Mouse (Mus musculus) brain, embryonic 14.5 days (tissue): ENCODE measurements around the gene Srgap2.

Source experiments
- CTCF ChIP-seq: fragments of 200-500 bp; IDR thresholded peaks from 2 replicates; pipeline ENCODE4 v1.5.1; 2012; ENCODE audit warnings: inconsistent platforms, mild to moderate bottlenecking, moderate library complexity, borderline replicate concordance; ENCODE audit not compliant: insufficient read depth, insufficient read length; ENCODE audit errors: extremely low read depth
- POLR2A ChIP-seq: fragments of 200-500 bp; IDR thresholded peaks from 2 replicates; pipeline ENCODE4 v1.6.1; 2012; ENCODE audit warnings: mild to moderate bottlenecking, inconsistent platforms, borderline replicate concordance; ENCODE audit not compliant: poor library complexity, insufficient read depth, insufficient read length, severe bottlenecking; ENCODE audit errors: extremely low read depth

DNA sequence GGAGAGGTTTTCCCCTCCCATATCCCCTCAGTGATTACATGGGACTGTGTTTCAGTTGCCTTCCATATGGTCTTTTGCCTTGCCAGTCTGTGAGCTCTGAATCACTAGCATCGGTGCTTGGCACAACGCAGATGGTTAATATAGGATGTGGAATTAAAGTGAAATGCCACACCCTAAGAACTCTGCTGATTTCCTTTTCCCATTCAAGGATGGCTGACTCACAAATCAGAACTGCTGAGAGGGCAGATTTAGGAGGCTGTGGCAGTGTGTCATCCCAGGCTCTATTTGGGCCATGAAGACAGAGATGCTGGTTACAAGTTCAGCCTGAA is 233.3 kb downstream of the Srgap2 start:
- TF ChIP-seq CTCF (no peak), POLR2A (no peak)
